Mouse (Mus musculus): ENCODE measurements around the gene Gm9495. TPM values are rescaled to one million over a fixed set of nuclear protein-coding genes. Genes with fewer than 3 reads are reported as not detected.

Gm9495 gene
- total and polyA plus RNA-seq, 2 experiments, result not detected

- H3K4me1 ChIP-seq (ENCODE audit: control insufficient read depth, insufficient read depth, low read length), result peaks cover 10% of the 10 kb centered on the region; the same call in 1 of the 2 replicates
Observed at GRCm38 (mm10) chr8:69399181-69399955, 54.0 kb downstream of the Gm9495 start.

DNA sequence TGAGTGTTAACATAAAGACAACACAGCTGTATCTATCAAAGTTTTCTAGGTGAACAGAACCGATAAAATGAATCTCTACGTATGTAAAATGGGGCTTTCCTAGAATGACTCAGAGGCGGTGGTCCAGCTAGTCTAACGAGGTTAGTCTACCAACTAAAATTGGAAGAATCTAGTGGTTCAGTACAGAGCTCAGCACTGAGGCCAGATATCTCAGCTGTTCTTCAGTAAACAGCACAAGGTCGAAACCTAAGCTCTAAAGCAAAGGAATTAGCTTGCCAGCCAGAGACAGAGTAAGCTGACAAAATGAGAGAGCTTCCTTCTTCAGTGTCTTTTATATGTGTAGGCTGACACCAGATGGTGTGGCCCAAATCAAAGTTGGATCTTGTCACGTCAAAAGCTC is 57.2 kb downstream of the Gm9495 start:
- Histone ChIP-seq H3K27ac (replicated peaks; ENCODE audit: insufficient read depth, low read depth, low read length) (no peak overlapping the region), H3K4me3 (ENCODE audit: insufficient read depth, low read depth, low read length) (no peak overlapping the region), H3K4me1 (ENCODE audit: control insufficient read depth, insufficient read depth, low read length) (peaks cover 13% of the 10 kb centered on the region; the same call in 1 of the 2 replicates), H3K79me2 (ENCODE audit: control insufficient read depth, insufficient read depth, low read length) (peaks cover 20% of the 10 kb centered on the region; the same call in 1 of the 2 replicates), H3K27me3 (ENCODE audit: control insufficient read depth, insufficient read depth, low read length) (no peaks in the 10 kb centered on the region), H3K36me3 (ENCODE audit: control insufficient read depth, insufficient read depth, low read length) (no peaks in the 10 kb centered on the region), H3K9ac (ENCODE audit: low read depth, low read length) (no peak overlapping the region)
- DNase-seq (ENCODE audit: extremely low read depth, low read depth, low spot score), result peak; percentile 67
- 47% methylated on average over 6 of the region's 6 CpGs for WGBS
- TF ChIP-seq CTCF (IDR thresholded peaks at IDR 0.05; ENCODE audit: low read depth, low read length), result no peak
- no peak for TF ChIP-seq POLR2A (IDR thresholded peaks at IDR 0.05; ENCODE audit: extremely low read depth, insufficient read depth, low read length)

More at GRCm38 (mm10) chr8:69399181-69399955, 54.0 kb downstream of the Gm9495 start:
- Histone ChIP-seq H3K79me2 (ENCODE audit: control insufficient read depth, insufficient read depth, low read length) (peaks cover 6% of the 10 kb centered on the region; the same call in 1 of the 2 replicates), H3K9ac (ENCODE audit: low read depth, low read length) (peak overlapping the region; percentile 87), H3K27ac (replicated peaks; ENCODE audit: insufficient read depth, low read depth, low read length) (peak overlapping the region; percentile 91), H3K36me3 (ENCODE audit: control insufficient read depth, insufficient read depth, low read length) (no peaks in the 10 kb centered on the region), H3K4me3 (ENCODE audit: insufficient read depth, low read depth, low read length) (peak overlapping the region; percentile 77), H3K27me3 (ENCODE audit: control insufficient read depth, insufficient read depth, low read length) (no peaks in the 10 kb centered on the region)
- WGBS, result 10% methylated on average over 43 of the region's 43 CpGs
- TF ChIP-seq POLR2A (IDR thresholded peaks at IDR 0.05; ENCODE audit: extremely low read depth, insufficient read depth, low read length) (peak; percentile 47; the same call in 1 of the 2 replicates), CTCF (IDR thresholded peaks at IDR 0.05; ENCODE audit: low read depth, low read length) (peak; percentile 43)
- peak; percentile 62 for DNase-seq (ENCODE audit: extremely low read depth, low read depth, low spot score)

DNA sequence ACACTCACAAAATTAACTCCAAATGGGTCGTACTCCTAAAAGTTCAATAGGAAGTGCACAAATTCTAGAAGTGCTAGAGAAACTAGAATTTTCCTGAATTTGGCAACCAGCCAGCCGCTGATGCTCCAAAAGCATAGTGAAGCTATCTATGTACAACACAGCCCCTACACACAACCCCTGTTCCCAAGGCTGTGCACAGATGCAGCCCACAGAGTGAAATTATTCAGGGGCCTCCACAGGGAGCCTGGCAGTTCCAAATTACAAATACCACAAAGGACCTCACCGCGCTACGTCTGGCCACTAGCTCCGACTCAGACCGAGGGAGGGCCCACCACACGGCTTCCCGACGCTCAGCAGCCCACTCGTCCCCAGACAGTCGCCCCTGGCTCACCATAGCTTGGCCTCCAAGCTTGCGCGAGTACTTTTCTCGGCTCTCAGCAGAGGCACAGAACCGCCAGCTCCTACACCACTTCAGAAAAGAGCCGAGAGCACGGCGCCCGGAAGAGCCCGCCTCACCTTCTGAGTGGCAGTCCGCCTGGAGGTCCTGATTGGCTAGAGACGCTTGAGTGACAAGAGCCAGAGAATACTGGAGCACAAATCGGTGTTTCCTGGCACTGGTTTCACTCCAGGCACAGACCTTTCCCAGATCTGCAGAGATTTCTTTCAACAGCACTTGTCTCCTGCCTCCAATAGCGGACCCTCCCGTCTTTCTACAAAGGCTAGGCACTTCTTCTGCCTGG is 58.1 kb downstream of the Gm9495 start:
- under 1% methylated on average over 26 of the region's 26 CpGs for WGBS
- DNase-seq (ENCODE audit: extremely low read depth, low read depth, low spot score), result peak; percentile 97

DNA sequence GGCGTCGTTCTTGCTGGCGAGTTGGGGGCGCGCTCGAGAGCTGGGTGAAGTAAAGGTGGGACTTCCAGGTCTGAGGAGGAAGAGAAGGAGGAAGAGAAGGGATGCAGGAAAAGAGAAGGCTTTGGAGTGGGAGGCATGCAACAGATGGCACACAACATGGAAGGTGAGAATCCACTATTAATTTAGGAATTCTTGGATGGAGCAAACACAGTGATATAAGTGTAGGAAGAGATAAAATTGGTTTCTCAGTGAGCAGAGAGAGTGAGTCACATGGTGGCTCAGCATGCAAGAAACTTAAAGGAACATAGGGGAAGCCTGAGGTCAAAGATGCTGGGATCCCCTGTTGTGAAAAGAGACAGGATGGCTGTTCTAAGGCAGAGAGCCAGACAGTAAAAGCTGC is 69.0 kb downstream of the Gm9495 start:
- no peaks in the 10 kb centered on the region for H3K4me1 ChIP-seq (ENCODE audit: control insufficient read depth, insufficient read depth, low read length)
- WGBS, result 100% methylated on average over 6 of the region's 6 CpGs

More for the DNA sequence above, 58.1 kb downstream of the Gm9495 start:
- Histone ChIP-seq H3K36me3 (ENCODE audit: control insufficient read depth, insufficient read depth, low read length) (no peaks in the 10 kb centered on the region), H3K27me3 (ENCODE audit: control insufficient read depth, insufficient read depth, low read length) (no peaks in the 10 kb centered on the region), H3K27ac (replicated peaks; ENCODE audit: insufficient read depth, low read depth, low read length) (peak overlapping the region; percentile 71), H3K4me1 (ENCODE audit: control insufficient read depth, insufficient read depth, low read length) (peaks cover 13% of the 10 kb centered on the region; the same call in 1 of the 2 replicates), H3K9ac (ENCODE audit: low read depth, low read length) (peak overlapping the region; percentile 94), H3K79me2 (ENCODE audit: control insufficient read depth, insufficient read depth, low read length) (peaks cover 20% of the 10 kb centered on the region; the same call in 1 of the 2 replicates), H3K4me3 (ENCODE audit: insufficient read depth, low read depth, low read length) (peak overlapping the region; percentile 89)
- TF ChIP-seq CTCF (IDR thresholded peaks at IDR 0.05; ENCODE audit: low read depth, low read length) (no peak), POLR2A (IDR thresholded peaks at IDR 0.05; ENCODE audit: extremely low read depth, insufficient read depth, low read length) (peak; percentile 73; the same call in 1 of the 2 replicates)

More for the DNA sequence above, 69.0 kb downstream of the Gm9495 start:
- Histone ChIP-seq H3K79me2 (ENCODE audit: control insufficient read depth, insufficient read depth, low read length) (peaks cover 13% of the 10 kb centered on the region), H3K36me3 (ENCODE audit: control insufficient read depth, insufficient read depth, low read length) (peaks cover 11% of the 10 kb centered on the region), H3K27ac (replicated peaks; ENCODE audit: insufficient read depth, low read depth, low read length) (no peak overlapping the region), H3K9ac (ENCODE audit: low read depth, low read length) (no peak overlapping the region), H3K27me3 (ENCODE audit: control insufficient read depth, insufficient read depth, low read length) (no peaks in the 10 kb centered on the region), H3K4me3 (ENCODE audit: insufficient read depth, low read depth, low read length) (no peak overlapping the region)
- TF ChIP-seq POLR2A (IDR thresholded peaks at IDR 0.05; ENCODE audit: extremely low read depth, insufficient read depth, low read length) (no peak), CTCF (IDR thresholded peaks at IDR 0.05; ENCODE audit: low read depth, low read length) (no peak)
- DNase-seq (ENCODE audit: extremely low read depth, low read depth, low spot score), result no peak

Other genes with a start within 250 kb of the Gm9495 start
- 5.0 and 6.8 TPM in 2 replicates for gene Zfp930, start 244.5 kb downstream of the Gm9495 start, total RNA-seq (2014; rRNA removed)
- gene Zfp930, start 244.5 kb downstream of the Gm9495 start, polyA plus RNA-seq (2012; rRNA removed), result 0.93 and 1.2 TPM in 2 replicates
- 1.7 and 2.0 TPM in 2 replicates for gene D130040H23Rik, start 182.5 kb downstream of the Gm9495 start, total RNA-seq (2014; rRNA removed)
- not detected in 2 replicates for gene D130040H23Rik, start 182.5 kb downstream of the Gm9495 start, polyA plus RNA-seq (2012; rRNA removed)
- gene Gm7697, start 69.4 kb upstream of the Gm9495 start, total RNA-seq (2014; rRNA removed), result not detected in 2 replicates
- gene Gm7697, start 69.4 kb upstream of the Gm9495 start, polyA plus RNA-seq (2012; rRNA removed), result not detected in 2 replicates
- gene Zfp868, start 172.0 kb upstream of the Gm9495 start, total RNA-seq (2014; rRNA removed), result 7.4 and 7.7 TPM in 2 replicates
- gene Zfp868, start 172.0 kb upstream of the Gm9495 start, polyA plus RNA-seq (2012; rRNA removed), result 1.7 and 2.1 TPM in 2 replicates
- 1.8 and 2.0 TPM in 2 replicates for gene Zfp964, start 200.9 kb upstream of the Gm9495 start, total RNA-seq (2014; rRNA removed)
- gene Zfp964, start 200.9 kb upstream of the Gm9495 start, polyA plus RNA-seq (2012; rRNA removed), result 0.30 and 0.31 TPM in 2 replicates